Mouse (Mus musculus): ENCODE data around the gene Med12l. TPM values are rescaled to one million over a fixed set of nuclear protein-coding genes. Genes with fewer than 3 reads are reported as not detected.

Med12l gene
- polyA plus RNA-seq, 1 experiment = 11.7 TPM

DNA sequence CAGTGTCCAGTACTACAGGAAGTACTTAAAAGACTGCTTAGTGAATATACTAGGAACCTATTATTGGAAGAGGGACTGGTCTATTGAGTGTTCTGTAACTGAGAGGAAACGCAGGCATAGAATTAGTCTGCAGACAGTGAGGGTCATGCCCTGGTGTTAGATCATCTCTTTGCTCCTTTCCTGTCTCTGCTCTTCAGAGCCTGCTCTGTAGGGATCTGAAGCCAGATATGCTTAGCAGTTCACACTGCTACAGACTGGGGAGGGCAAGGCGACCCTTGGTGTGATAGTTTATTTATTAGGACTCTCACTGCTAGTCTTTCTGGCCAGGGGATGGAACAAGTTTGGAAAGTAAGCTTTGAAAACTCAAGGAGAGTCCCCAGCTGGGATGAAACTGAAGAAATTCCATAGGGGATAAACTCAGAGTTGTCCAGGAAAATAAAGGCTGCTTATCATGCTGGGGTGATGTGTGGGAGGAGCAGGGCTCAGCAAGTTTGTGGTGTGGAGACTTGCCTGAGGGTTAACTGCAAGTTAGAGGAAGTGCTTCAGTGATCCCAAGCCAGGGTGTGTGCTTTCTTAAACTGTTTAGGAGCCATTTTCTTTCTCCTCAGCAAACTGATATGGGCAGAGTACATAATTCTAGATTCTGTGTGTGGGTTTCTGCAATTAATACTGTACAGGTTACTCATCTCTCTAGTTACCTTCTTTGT is 164.4 kb downstream of the Med12l start:
- H3K27me3 ChIP-seq (ENCODE audit: control insufficient read depth, insufficient read depth, low read length, poor library complexity, severe bottlenecking) = no peaks in the 10 kb centered on the region
- H3K4me3 ChIP-seq (ENCODE audit: low read depth, low read length) = no peak overlapping the region
- H3K9ac ChIP-seq (ENCODE audit: low read depth, poor library complexity, severe bottlenecking) = no peak overlapping the region
- TF ChIP-seq EP300 (IDR thresholded peaks at IDR 0.05; ENCODE audit: insufficient read depth, low read depth, low read length) = no peak
- no peak for TF ChIP-seq POLR2A (IDR thresholded peaks at IDR 0.05; ENCODE audit: insufficient read depth, low read length)
- TF ChIP-seq CTCF (IDR thresholded peaks at IDR 0.05; ENCODE audit: low read depth, low read length) = no peak
- no peaks in the 10 kb centered on the region for H3K36me3 ChIP-seq (ENCODE audit: control insufficient read depth, insufficient read depth, low read length, poor library complexity, severe bottlenecking)
- no peaks in the 10 kb centered on the region for H3K9me3 ChIP-seq (replicated peaks; ENCODE audit: control insufficient read depth, insufficient read depth, low read length, poor library complexity, severe bottlenecking)
- no peak overlapping the region for H3K27ac ChIP-seq (ENCODE audit: insufficient read depth, low read length)
- H3K4me1 ChIP-seq (ENCODE audit: control insufficient read depth, insufficient read depth, low read length) = no peaks in the 10 kb centered on the region

DNA sequence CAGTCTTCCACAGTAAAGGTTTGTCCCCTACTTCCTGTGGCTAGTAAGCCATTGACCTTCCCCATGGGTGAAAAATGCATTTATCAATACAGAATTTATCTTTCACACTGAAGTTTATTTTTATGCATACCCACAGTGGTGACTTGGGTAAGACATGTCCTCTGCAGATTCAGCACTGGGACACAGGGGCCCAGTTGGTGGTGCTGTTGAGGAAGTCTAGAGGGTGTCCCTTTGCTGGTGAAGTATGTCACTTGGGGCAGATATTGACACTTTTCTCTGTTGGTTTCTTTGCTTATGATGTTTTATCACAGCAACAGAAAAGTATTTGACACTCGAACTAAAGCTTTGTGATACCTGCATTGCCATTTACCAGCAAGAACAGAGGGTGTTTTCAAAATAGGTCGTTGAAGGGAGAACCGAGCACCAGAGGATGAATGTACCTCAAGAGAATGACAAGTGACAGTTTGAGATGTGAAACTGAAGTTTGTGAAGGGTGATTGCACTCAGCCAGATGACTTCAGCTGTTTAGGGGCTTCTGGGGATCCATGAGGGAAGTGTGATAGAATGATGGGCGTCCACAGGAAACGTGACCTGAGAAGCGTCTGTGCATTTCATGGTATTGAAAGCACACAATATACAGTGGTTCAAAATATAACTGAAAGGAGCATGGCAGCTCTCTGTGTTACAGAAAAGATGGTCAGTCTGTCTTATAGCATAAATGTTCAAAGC is 169.0 kb downstream of the Med12l start:
- Histone ChIP-seq H3K36me3 (ENCODE audit: control insufficient read depth, insufficient read depth, low read length, poor library complexity, severe bottlenecking) (no peaks in the 10 kb centered on the region), H3K4me3 (ENCODE audit: low read depth, low read length) (no peak overlapping the region), H3K27me3 (ENCODE audit: control insufficient read depth, insufficient read depth, low read length, poor library complexity, severe bottlenecking) (no peaks in the 10 kb centered on the region), H3K9ac (ENCODE audit: low read depth, poor library complexity, severe bottlenecking) (no peak overlapping the region), H3K4me1 (ENCODE audit: control insufficient read depth, insufficient read depth, low read length) (no peaks in the 10 kb centered on the region), H3K9me3 (replicated peaks; ENCODE audit: control insufficient read depth, insufficient read depth, low read length, poor library complexity, severe bottlenecking) (no peaks in the 10 kb centered on the region), H3K27ac (ENCODE audit: insufficient read depth, low read length) (no peak overlapping the region)
- no peak for TF ChIP-seq EP300 (IDR thresholded peaks at IDR 0.05; ENCODE audit: insufficient read depth, low read depth, low read length)
- no peak for TF ChIP-seq CTCF (IDR thresholded peaks at IDR 0.05; ENCODE audit: low read depth, low read length)
- TF ChIP-seq POLR2A (IDR thresholded peaks at IDR 0.05; ENCODE audit: insufficient read depth, low read length) = no peak

DNA sequence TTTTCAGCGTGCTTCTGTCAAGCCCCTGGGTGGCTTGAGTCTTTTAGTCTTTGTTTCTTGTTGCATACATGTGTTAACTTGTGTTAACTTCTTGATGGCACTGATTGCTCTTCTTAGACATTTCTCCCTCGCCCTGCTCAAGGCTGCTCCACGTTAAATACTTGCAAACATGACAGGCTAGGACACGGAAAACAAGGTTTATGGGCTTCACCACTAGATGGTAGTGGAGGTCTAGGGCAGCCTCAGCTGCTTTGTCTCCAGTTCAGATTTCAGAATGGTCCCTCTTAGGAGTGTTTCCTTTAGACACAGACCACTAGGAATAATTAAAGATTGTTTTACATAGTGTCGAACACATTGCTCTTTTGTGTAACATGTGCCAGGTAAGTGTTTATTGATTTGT is 169.6 kb downstream of the Med12l start:
- Histone ChIP-seq H3K4me3 (ENCODE audit: low read depth, low read length) (no peak overlapping the region), H3K27me3 (ENCODE audit: control insufficient read depth, insufficient read depth, low read length, poor library complexity, severe bottlenecking) (no peaks in the 10 kb centered on the region), H3K9ac (ENCODE audit: low read depth, poor library complexity, severe bottlenecking) (no peak overlapping the region), H3K9me3 (replicated peaks; ENCODE audit: control insufficient read depth, insufficient read depth, low read length, poor library complexity, severe bottlenecking) (no peaks in the 10 kb centered on the region), H3K4me1 (ENCODE audit: control insufficient read depth, insufficient read depth, low read length) (no peaks in the 10 kb centered on the region), H3K27ac (ENCODE audit: insufficient read depth, low read length) (no peak overlapping the region), H3K36me3 (ENCODE audit: control insufficient read depth, insufficient read depth, low read length, poor library complexity, severe bottlenecking) (no peaks in the 10 kb centered on the region)
- TF ChIP-seq CTCF (IDR thresholded peaks at IDR 0.05; ENCODE audit: low read depth, low read length) (no peak), EP300 (IDR thresholded peaks at IDR 0.05; ENCODE audit: insufficient read depth, low read depth, low read length) (no peak), POLR2A (IDR thresholded peaks at IDR 0.05; ENCODE audit: insufficient read depth, low read length) (no peak)

DNA sequence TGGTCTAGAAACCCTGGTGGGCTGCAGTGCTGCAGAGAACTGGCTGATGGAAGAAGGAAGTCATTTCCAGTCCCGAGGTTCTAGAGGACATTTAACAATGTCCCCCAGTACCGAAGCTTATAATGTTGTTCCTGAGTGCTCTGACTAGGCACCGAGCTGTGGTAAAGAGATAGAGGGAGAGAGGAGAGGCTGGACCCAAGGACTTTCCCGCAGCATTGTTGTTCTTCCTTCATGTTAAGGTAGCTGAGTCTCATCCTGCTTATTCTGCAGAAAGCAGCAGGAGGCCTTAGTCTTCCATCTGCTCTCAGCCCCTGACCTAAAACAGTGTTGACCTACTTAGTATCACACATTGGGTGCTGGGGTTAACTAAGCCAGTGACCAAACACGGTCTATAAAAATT is 171.2 kb downstream of the Med12l start:
- H3K4me1 ChIP-seq (ENCODE audit: control insufficient read depth, insufficient read depth, low read length) = no peaks in the 10 kb centered on the region
- no peaks in the 10 kb centered on the region for H3K27me3 ChIP-seq (ENCODE audit: control insufficient read depth, insufficient read depth, low read length, poor library complexity, severe bottlenecking)
- H3K9me3 ChIP-seq (replicated peaks; ENCODE audit: control insufficient read depth, insufficient read depth, low read length, poor library complexity, severe bottlenecking) = no peaks in the 10 kb centered on the region
- no peak overlapping the region for H3K9ac ChIP-seq (ENCODE audit: low read depth, poor library complexity, severe bottlenecking)
- TF ChIP-seq POLR2A (IDR thresholded peaks at IDR 0.05; ENCODE audit: insufficient read depth, low read length) = no peak
- no peak for TF ChIP-seq EP300 (IDR thresholded peaks at IDR 0.05; ENCODE audit: insufficient read depth, low read depth, low read length)
- no peak for TF ChIP-seq CTCF (IDR thresholded peaks at IDR 0.05; ENCODE audit: low read depth, low read length)
- no peaks in the 10 kb centered on the region for H3K36me3 ChIP-seq (ENCODE audit: control insufficient read depth, insufficient read depth, low read length, poor library complexity, severe bottlenecking)
- no peak overlapping the region for H3K27ac ChIP-seq (ENCODE audit: insufficient read depth, low read length)
- no peak overlapping the region for H3K4me3 ChIP-seq (ENCODE audit: low read depth, low read length)

DNA sequence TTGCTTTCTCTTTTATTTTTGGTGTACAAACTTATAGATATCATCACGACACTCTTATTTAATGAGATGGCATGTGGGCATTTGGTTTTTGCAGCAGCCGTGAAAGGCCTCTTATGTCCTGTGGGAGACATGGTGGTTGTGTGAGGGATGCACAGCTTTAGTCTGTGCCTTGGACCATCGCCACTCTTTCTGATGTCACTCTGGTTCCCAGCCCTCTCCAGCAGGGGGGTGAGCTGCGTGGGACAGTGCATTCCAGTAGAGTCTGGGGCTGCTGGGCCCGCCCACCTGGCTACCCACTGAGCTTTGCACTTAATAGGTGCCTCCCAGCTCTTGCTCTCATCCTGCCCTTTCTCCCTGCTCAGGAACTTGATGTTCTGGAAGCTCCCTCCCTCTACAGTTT is 175.5 kb downstream of the Med12l start:
- TF ChIP-seq CTCF (IDR thresholded peaks at IDR 0.05; ENCODE audit: low read depth, low read length) = no peak
- TF ChIP-seq EP300 (IDR thresholded peaks at IDR 0.05; ENCODE audit: insufficient read depth, low read depth, low read length) = no peak
- TF ChIP-seq POLR2A (IDR thresholded peaks at IDR 0.05; ENCODE audit: insufficient read depth, low read length) = no peak
- H3K27me3 ChIP-seq (ENCODE audit: control insufficient read depth, insufficient read depth, low read length, poor library complexity, severe bottlenecking) = no peaks in the 10 kb centered on the region

DNA sequence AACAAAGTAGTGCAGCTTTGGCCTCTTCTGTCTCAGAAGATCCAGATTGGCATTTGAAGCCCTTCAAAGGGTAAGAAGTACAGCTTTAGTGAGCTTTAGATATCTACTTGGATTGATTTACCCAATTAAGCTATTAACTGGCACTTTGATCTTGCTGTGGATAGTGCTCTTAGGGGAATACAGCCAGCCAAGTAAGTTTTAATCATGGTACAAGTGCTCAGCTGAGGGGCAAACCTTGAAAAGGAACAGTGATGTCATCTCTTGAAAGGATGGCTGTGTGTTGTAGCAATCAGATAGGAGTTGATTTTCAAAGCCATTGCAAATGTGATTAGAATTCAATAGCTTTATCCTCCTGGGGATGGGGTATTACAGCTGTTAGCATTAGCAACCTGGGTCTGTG is 176.5 kb downstream of the Med12l start:
- no peak overlapping the region for H3K27ac ChIP-seq (ENCODE audit: insufficient read depth, low read length)
- no peak overlapping the region for H3K4me3 ChIP-seq (ENCODE audit: low read depth, low read length)
- TF ChIP-seq POLR2A (IDR thresholded peaks at IDR 0.05; ENCODE audit: insufficient read depth, low read length) (no peak), CTCF (IDR thresholded peaks at IDR 0.05; ENCODE audit: low read depth, low read length) (no peak), EP300 (IDR thresholded peaks at IDR 0.05; ENCODE audit: insufficient read depth, low read depth, low read length) (no peak)
- H3K9me3 ChIP-seq (replicated peaks; ENCODE audit: control insufficient read depth, insufficient read depth, low read length, poor library complexity, severe bottlenecking) = no peaks in the 10 kb centered on the region
- H3K9ac ChIP-seq (ENCODE audit: low read depth, poor library complexity, severe bottlenecking) = no peak overlapping the region
- H3K4me1 ChIP-seq (ENCODE audit: control insufficient read depth, insufficient read depth, low read length) = no peaks in the 10 kb centered on the region
- no peaks in the 10 kb centered on the region for H3K27me3 ChIP-seq (ENCODE audit: control insufficient read depth, insufficient read depth, low read length, poor library complexity, severe bottlenecking)
- no peaks in the 10 kb centered on the region for H3K36me3 ChIP-seq (ENCODE audit: control insufficient read depth, insufficient read depth, low read length, poor library complexity, severe bottlenecking)

More for the DNA sequence above, 175.5 kb downstream of the Med12l start:
- Histone ChIP-seq H3K9me3 (replicated peaks; ENCODE audit: control insufficient read depth, insufficient read depth, low read length, poor library complexity, severe bottlenecking) (no peaks in the 10 kb centered on the region), H3K9ac (ENCODE audit: low read depth, poor library complexity, severe bottlenecking) (no peak overlapping the region), H3K36me3 (ENCODE audit: control insufficient read depth, insufficient read depth, low read length, poor library complexity, severe bottlenecking) (no peaks in the 10 kb centered on the region), H3K4me1 (ENCODE audit: control insufficient read depth, insufficient read depth, low read length) (no peaks in the 10 kb centered on the region), H3K27ac (ENCODE audit: insufficient read depth, low read length) (no peak overlapping the region), H3K4me3 (ENCODE audit: low read depth, low read length) (no peak overlapping the region)
